Mouse (Mus musculus): ENCODE measurements around the gene Hsbp1. TPM values are rescaled to one million over a fixed set of nuclear protein-coding genes. Genes with fewer than 3 reads are reported as not detected.
"Not testable (repeated sequence)": the region's sequence is repeated elsewhere in the genome, so short reads cannot be mapped to it uniquely, and the experiment has no call there.

The Hsbp1 gene
- polyA plus RNA-seq, 1 experiment from 2014 or later: 315 TPM

GRCm38 (mm10) chr8:119358836-119359235 is 14.5 kb downstream of the Hsbp1 start:
- ATAC-seq (replicated peaks; ENCODE audit: insufficient number of reproducible peaks, low FRiP score, low TSS enrichment, low read depth) (no peak), DNase-seq (ENCODE audit: low spot score) (peak; percentile 61)
- no peaks in the 10 kb centered on the region for H3K36me3 ChIP-seq (replicated peaks; ENCODE audit: control insufficient read depth, insufficient read depth, low read depth, low read length)
- H3K9me3 ChIP-seq (replicated peaks; ENCODE audit: control insufficient read depth, low read length): no peaks in the 10 kb centered on the region
- H3K27me3 ChIP-seq (ENCODE audit: control insufficient read depth, insufficient read depth, low read length): no peaks in the 10 kb centered on the region
- WGBS: 39% methylated on average over 14 of the region's 14 CpGs
- no peak overlapping the region for H3K4me2 ChIP-seq (ENCODE audit: low read depth, low read length)
- H3K9ac ChIP-seq (replicated peaks; ENCODE audit: low read length): no peak overlapping the region
- no peaks in the 10 kb centered on the region for H3K4me1 ChIP-seq (ENCODE audit: control insufficient read depth, insufficient read depth, low read length)
- no peak overlapping the region for H3K27ac ChIP-seq (replicated peaks; ENCODE audit: low read depth, low read length)
- no peak overlapping the region for H3K4me3 ChIP-seq (ENCODE audit: low read depth, low read length)

- DNase-seq (ENCODE audit: low spot score) (no peak), ATAC-seq (replicated peaks; ENCODE audit: insufficient number of reproducible peaks, low FRiP score, low TSS enrichment, low read depth) (no peak)
- no peaks in the 10 kb centered on the region for H3K36me3 ChIP-seq (replicated peaks; ENCODE audit: control insufficient read depth, insufficient read depth, low read depth, low read length)
- H3K27ac ChIP-seq (replicated peaks; ENCODE audit: low read depth, low read length): no peak overlapping the region
- no peak overlapping the region for H3K4me3 ChIP-seq (ENCODE audit: low read depth, low read length)
- WGBS: 59% methylated on average over 8 of the region's 8 CpGs
- H3K9me3 ChIP-seq (replicated peaks; ENCODE audit: control insufficient read depth, low read length): no peaks in the 10 kb centered on the region
- no peaks in the 10 kb centered on the region for H3K27me3 ChIP-seq (ENCODE audit: control insufficient read depth, insufficient read depth, low read length)
- H3K4me2 ChIP-seq (ENCODE audit: low read depth, low read length): no peak overlapping the region
- no peak overlapping the region for H3K9ac ChIP-seq (replicated peaks; ENCODE audit: low read length)
- H3K4me1 ChIP-seq (ENCODE audit: control insufficient read depth, insufficient read depth, low read length): no peaks in the 10 kb centered on the region
Observed at GRCm38 (mm10) chr8:119360686-119361295, 16.5 kb downstream of the Hsbp1 start.

- ATAC-seq (replicated peaks; ENCODE audit: insufficient number of reproducible peaks, low FRiP score, low TSS enrichment, low read depth); H3K36me3 ChIP-seq (replicated peaks; ENCODE audit: control insufficient read depth, insufficient read depth, low read depth, low read length); H3K9me3 ChIP-seq (replicated peaks; ENCODE audit: control insufficient read depth, low read length); H3K27me3 ChIP-seq (ENCODE audit: control insufficient read depth, insufficient read depth, low read length); H3K4me3 ChIP-seq (ENCODE audit: low read depth, low read length); H3K4me2 ChIP-seq (ENCODE audit: low read depth, low read length); H3K9ac ChIP-seq (replicated peaks; ENCODE audit: low read length); H3K4me1 ChIP-seq (ENCODE audit: control insufficient read depth, insufficient read depth, low read length); H3K27ac ChIP-seq (replicated peaks; ENCODE audit: low read depth, low read length); DNase-seq (ENCODE audit: low spot score): not testable (repeated sequence)
- WGBS: 90% methylated on average over 9 of the region's 9 CpGs
Observed at GRCm38 (mm10) chr8:119374716-119375115, 30.4 kb downstream of the Hsbp1 start.

- 75% methylated on average over 7 of the region's 7 CpGs for WGBS
- no peaks in the 10 kb centered on the region for H3K9me3 ChIP-seq (replicated peaks; ENCODE audit: control insufficient read depth, low read length)
- no peaks in the 10 kb centered on the region for H3K27me3 ChIP-seq (ENCODE audit: control insufficient read depth, insufficient read depth, low read length)
- no peak overlapping the region for H3K27ac ChIP-seq (replicated peaks; ENCODE audit: low read depth, low read length)
- no peak for DNase-seq (ENCODE audit: low spot score)
- H3K4me3 ChIP-seq (ENCODE audit: low read depth, low read length): no peak overlapping the region
- H3K9ac ChIP-seq (replicated peaks; ENCODE audit: low read length): no peak overlapping the region
- H3K4me1 ChIP-seq (ENCODE audit: control insufficient read depth, insufficient read depth, low read length): no peaks in the 10 kb centered on the region
- H3K36me3 ChIP-seq (replicated peaks; ENCODE audit: control insufficient read depth, insufficient read depth, low read depth, low read length): no peaks in the 10 kb centered on the region
- H3K4me2 ChIP-seq (ENCODE audit: low read depth, low read length): no peak overlapping the region
- ATAC-seq (replicated peaks; ENCODE audit: insufficient number of reproducible peaks, low FRiP score, low TSS enrichment, low read depth): no peak
Observed at GRCm38 (mm10) chr8:119378476-119378875, 34.2 kb downstream of the Hsbp1 start.

- Histone ChIP-seq H3K9ac (replicated peaks; ENCODE audit: low read length) (no peak overlapping the region), H3K4me1 (ENCODE audit: control insufficient read depth, insufficient read depth, low read length) (no peaks in the 10 kb centered on the region), H3K27ac (replicated peaks; ENCODE audit: low read depth, low read length) (no peak overlapping the region), H3K27me3 (ENCODE audit: control insufficient read depth, insufficient read depth, low read length) (no peaks in the 10 kb centered on the region), H3K36me3 (replicated peaks; ENCODE audit: control insufficient read depth, insufficient read depth, low read depth, low read length) (no peaks in the 10 kb centered on the region), H3K9me3 (replicated peaks; ENCODE audit: control insufficient read depth, low read length) (no peaks in the 10 kb centered on the region), H3K4me2 (ENCODE audit: low read depth, low read length) (no peak overlapping the region), H3K4me3 (ENCODE audit: low read depth, low read length) (no peak overlapping the region)
- ATAC-seq (replicated peaks; ENCODE audit: insufficient number of reproducible peaks, low FRiP score, low TSS enrichment, low read depth) (no peak), DNase-seq (ENCODE audit: low spot score) (peak; percentile 54)
- 41% methylated on average over 4 of the region's 4 CpGs for WGBS
Observed at GRCm38 (mm10) chr8:119380619-119381018, 36.3 kb downstream of the Hsbp1 start.

- no peak overlapping the region for H3K4me2 ChIP-seq (ENCODE audit: low read depth, low read length)
- no peak overlapping the region for H3K9ac ChIP-seq (replicated peaks; ENCODE audit: low read length)
- no peaks in the 10 kb centered on the region for H3K36me3 ChIP-seq (replicated peaks; ENCODE audit: control insufficient read depth, insufficient read depth, low read depth, low read length)
- H3K4me1 ChIP-seq (ENCODE audit: control insufficient read depth, insufficient read depth, low read length): no peaks in the 10 kb centered on the region
- 22% methylated on average over 10 of the region's 10 CpGs for WGBS
- DNase-seq (ENCODE audit: low spot score): peak; percentile 82
- ATAC-seq (replicated peaks; ENCODE audit: insufficient number of reproducible peaks, low FRiP score, low TSS enrichment, low read depth): peak; percentile 48; the same call in 1 of the 2 replicates
- no peaks in the 10 kb centered on the region for H3K9me3 ChIP-seq (replicated peaks; ENCODE audit: control insufficient read depth, low read length)
- no peak overlapping the region for H3K4me3 ChIP-seq (ENCODE audit: low read depth, low read length)
- no peak overlapping the region for H3K27ac ChIP-seq (replicated peaks; ENCODE audit: low read depth, low read length)
- no peaks in the 10 kb centered on the region for H3K27me3 ChIP-seq (ENCODE audit: control insufficient read depth, insufficient read depth, low read length)
Observed at GRCm38 (mm10) chr8:119384478-119384877, 40.2 kb downstream of the Hsbp1 start.

GRCm38 (mm10) chr8:119385854-119386253 is 41.6 kb downstream of the Hsbp1 start:
- Histone ChIP-seq H3K4me1 (ENCODE audit: control insufficient read depth, insufficient read depth, low read length) (no peaks in the 10 kb centered on the region), H3K4me3 (ENCODE audit: low read depth, low read length) (no peak overlapping the region), H3K27me3 (ENCODE audit: control insufficient read depth, insufficient read depth, low read length) (no peaks in the 10 kb centered on the region), H3K27ac (replicated peaks; ENCODE audit: low read depth, low read length) (no peak overlapping the region), H3K9me3 (replicated peaks; ENCODE audit: control insufficient read depth, low read length) (no peaks in the 10 kb centered on the region), H3K9ac (replicated peaks; ENCODE audit: low read length) (no peak overlapping the region), H3K4me2 (ENCODE audit: low read depth, low read length) (no peak overlapping the region), H3K36me3 (replicated peaks; ENCODE audit: control insufficient read depth, insufficient read depth, low read depth, low read length) (no peaks in the 10 kb centered on the region)
- WGBS: 70% methylated on average over 6 of the region's 6 CpGs
- DNase-seq (ENCODE audit: low spot score): no peak
- ATAC-seq (replicated peaks; ENCODE audit: insufficient number of reproducible peaks, low FRiP score, low TSS enrichment, low read depth): no peak

- WGBS: 87% methylated on average over 6 of the region's 6 CpGs
- DNase-seq (ENCODE audit: low spot score) (no peak), ATAC-seq (replicated peaks; ENCODE audit: insufficient number of reproducible peaks, low FRiP score, low TSS enrichment, low read depth) (no peak)
- H3K27me3 ChIP-seq (ENCODE audit: control insufficient read depth, insufficient read depth, low read length): no peaks in the 10 kb centered on the region
- no peaks in the 10 kb centered on the region for H3K9me3 ChIP-seq (replicated peaks; ENCODE audit: control insufficient read depth, low read length)
- no peaks in the 10 kb centered on the region for H3K4me1 ChIP-seq (ENCODE audit: control insufficient read depth, insufficient read depth, low read length)
- H3K4me3 ChIP-seq (ENCODE audit: low read depth, low read length): no peak overlapping the region
- no peaks in the 10 kb centered on the region for H3K36me3 ChIP-seq (replicated peaks; ENCODE audit: control insufficient read depth, insufficient read depth, low read depth, low read length)
- no peak overlapping the region for H3K27ac ChIP-seq (replicated peaks; ENCODE audit: low read depth, low read length)
- no peak overlapping the region for H3K4me2 ChIP-seq (ENCODE audit: low read depth, low read length)
- H3K9ac ChIP-seq (replicated peaks; ENCODE audit: low read length): no peak overlapping the region
Observed at GRCm38 (mm10) chr8:119386988-119387387, 42.7 kb downstream of the Hsbp1 start.

Data from embryonic facial prominence, embryonic 11.5 days (tissue).